Mouse (Mus musculus): ENCODE data around the gene Taf11. TPM values are rescaled to one million over a fixed set of nuclear protein-coding genes. Genes with fewer than 3 reads are reported as not detected.

The Taf11 gene
- total RNA-seq, 2 experiments from 2014 or later, result 22.9 to 24.7 TPM

DNA sequence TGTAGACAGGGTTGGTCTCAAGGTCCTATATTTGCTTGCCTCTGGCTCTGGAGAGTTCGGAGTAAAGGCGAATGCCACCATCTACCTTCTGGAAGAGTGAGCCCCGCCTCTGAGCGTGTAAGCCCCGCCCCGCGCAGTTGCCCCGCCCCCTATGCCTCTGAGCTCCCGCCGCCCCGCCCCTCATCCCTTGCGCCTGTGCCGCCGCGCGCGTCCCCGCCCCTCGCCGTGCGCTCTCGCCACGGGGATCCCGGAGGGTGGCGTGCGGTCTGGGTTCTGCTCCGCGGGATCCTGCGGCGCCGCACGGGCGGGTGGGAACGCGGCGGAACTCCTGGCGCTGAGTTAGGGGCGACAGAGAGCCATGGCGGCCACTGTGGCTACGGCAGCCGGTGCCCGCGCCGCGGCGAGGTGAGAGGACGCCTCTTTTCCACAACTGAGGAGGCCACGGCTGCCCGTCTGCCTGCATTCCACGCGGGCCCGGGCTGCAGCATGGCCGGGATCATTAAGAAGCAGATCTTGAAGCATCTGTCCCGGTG, 53.3 kb downstream of the Taf11 start, which contains the start of gene Uhrf1bp1:
Uhrf1bp1 (plus strand) TSS at position 177 of the 533 bp plus-strand sequence.
- DNase-seq, result peak; percentile 80 to 82

Other genes starting within 250 kb of the Taf11 start
- gene Spdef, start 180.9 kb downstream of the Taf11 start, total RNA-seq (2021), result under 1 TPM in 1 of 2 experiments, not detected in 1; 0.18 TPM
- 100 to 1,000 TPM; 138 to 145 TPM for gene D17Wsu92e, start 89.2 kb downstream of the Taf11 start, total RNA-seq (2021)
- 10 to 100 TPM; 46.0 to 50.6 TPM for gene Snrpc, start 71.7 kb downstream of the Taf11 start, total RNA-seq (2021)
- 10 to 100 TPM; 16.8 to 20.6 TPM for gene Uhrf1bp1, start 53.4 kb downstream of the Taf11 start, total RNA-seq (2021)
- 10 to 100 TPM; 65.8 to 73.0 TPM for gene Anks1, start 538 bp downstream of the Taf11 start, total RNA-seq (2021)
- under 1 TPM in 1 of 2 experiments, not detected in 1; 0.33 TPM for gene Tcp11, start 170.8 kb upstream of the Taf11 start, total RNA-seq (2021)
- under 1 TPM; 0.59 to 0.62 TPM for gene Scube3, start 232.3 kb upstream of the Taf11 start, total RNA-seq (2021)